Mouse (Mus musculus): ENCODE measurements at regions not wholly inside any gene's neighbourhood (a gene's known extent, or its start where the extent isn't known, plus 50 kb on each side); places are given as distances from the start of the nearest gene placed in this dataset.
"Not testable (repeated sequence)": the region's sequence is repeated elsewhere in the genome, so short reads cannot be mapped to it uniquely, and the experiment has no call there.

DNA sequence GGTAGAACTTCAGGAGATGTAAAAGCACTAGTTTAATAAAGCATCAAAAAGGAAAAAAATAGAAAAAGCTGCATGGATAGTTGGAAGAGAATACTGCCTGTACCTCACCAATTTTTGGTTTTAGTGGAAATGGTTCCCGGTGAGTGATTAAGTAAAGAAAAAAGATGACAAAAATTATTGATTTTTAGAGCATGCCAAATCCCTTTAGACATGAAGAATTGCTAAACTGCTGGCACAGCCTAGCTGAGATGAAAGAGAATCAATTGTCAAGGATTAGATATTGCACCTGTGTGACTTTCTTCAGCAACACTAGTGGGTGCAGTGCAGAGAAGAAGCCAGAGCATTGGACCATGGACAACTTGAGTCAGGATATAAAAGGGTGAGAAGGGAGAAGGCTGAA is 348.7 kb upstream of the Cpeb2 start:
- intact Hi-C loops (cut with DNase I), result no loop called here

DNA sequence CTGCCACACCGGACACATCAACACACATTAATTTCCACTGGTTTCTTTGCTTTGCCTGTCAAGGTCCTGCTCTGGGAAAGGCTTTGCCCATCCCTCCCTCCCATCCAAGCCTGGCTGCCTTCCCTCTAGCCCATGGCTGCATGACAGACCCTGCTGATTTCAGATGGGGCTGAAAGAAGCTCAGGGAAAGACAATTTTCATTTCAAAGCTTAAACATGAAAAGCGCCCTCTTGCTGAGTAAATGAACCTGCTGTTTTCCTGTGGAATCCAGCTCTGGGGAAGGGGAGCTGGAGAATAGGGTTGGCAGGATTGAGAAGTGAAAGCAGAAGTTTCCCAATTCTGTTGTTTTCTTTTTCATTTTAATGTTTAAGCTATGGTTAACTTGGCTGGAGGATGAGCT is 341.1 kb upstream of the Cpeb2 start:
- intact Hi-C loops (cut with DNase I), result no loop called here

- intact Hi-C loops (cut with DNase I), result no loop called here
Measured at GRCm38 (mm10) chr5:42906136-42906535, 326.8 kb upstream of the Cpeb2 start.

GRCm38 (mm10) chr5:42919328-42919727 is 313.6 kb upstream of the Cpeb2 start:
- intact Hi-C loops (cut with DNase I), result no loop called here

DNA sequence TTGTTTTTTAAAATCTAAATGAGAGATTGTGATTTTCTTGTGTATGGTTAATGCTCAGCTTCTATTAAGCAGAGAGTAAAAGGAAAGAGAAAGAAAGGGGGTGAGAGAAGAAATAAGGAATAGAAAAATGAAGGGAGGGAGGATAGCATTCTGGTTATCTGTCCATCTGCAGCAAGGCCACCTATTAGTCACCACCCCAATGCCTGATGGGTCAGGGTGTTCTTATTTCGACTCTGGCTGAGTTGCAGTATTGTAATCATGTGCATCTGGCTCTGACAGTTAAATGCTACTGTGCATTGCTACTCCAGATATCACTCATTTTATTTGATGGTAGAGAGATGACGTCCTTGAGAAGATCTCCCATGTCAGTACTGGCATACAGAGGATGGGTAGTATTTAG is 300.9 kb upstream of the Cpeb2 start:
- intact Hi-C loops (cut with DNase I), result no loop called here

GRCm38 (mm10) chr5:42959296-42959862 is 273.6 kb upstream of the Cpeb2 start:
- intact Hi-C loops (cut with DNase I), result no loop called here

DNA sequence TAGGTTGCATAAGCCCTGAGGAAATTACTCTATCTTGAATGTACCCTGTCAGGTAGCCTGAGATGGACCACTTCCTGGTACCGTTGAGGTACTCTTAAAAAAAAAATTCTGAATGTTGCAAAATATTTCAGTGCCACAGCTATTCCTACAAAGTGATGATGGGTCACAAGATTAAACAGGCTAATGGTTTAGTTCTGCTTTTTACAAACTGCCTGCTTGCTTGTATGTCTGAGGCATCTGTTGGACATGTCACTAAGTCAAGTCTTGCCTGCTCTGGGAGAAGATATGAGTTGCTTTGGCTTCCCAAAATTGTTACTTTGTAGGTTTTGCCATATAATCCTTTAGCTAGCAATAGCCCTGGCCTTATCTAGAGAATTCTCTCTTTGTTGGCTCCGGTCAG is 266.0 kb upstream of the Cpeb2 start:
- intact Hi-C loops (cut with DNase I), result not testable (repeated sequence)

DNA sequence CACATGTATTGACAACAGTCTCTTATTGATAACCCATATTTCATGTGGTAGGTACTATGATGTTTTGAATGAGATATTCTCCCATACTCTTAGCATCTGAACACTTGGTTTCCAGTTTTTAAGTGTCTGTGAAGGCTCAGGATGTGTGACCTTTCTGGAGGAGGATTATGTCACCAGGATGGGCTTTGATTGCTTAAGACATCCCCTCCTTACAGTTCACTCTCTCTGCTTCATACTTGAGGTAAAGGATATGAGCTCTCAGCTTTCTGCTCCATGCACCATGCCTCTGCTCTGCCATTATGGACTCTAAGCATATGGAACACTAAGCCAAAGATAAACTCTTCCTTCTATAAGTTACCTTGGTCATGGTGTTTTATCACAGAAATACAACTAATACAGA is 263.8 kb upstream of the Cpeb2 start:
- intact Hi-C loops (cut with DNase I), result no loop called here

DNA sequence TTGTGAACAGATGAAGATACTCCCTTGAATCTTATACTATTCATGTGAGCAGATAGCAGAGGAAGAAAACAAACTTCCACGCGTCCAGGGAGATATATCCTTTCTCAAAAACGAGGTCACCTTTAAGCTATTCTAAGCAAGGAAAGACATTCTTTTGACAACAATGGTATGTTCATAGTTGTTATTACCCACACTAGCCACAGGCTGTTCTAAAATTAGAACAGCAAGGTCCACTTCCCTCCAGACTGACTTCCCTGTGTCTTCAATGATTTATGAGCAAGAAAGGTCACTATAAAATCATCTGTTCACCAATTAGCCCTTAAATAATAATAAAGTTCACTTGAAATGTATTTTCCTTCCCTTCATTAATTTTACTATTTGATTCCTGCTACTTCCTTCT is 263.3 kb upstream of the Cpeb2 start:
- intact Hi-C loops (cut with DNase I), result no loop called here

DNA sequence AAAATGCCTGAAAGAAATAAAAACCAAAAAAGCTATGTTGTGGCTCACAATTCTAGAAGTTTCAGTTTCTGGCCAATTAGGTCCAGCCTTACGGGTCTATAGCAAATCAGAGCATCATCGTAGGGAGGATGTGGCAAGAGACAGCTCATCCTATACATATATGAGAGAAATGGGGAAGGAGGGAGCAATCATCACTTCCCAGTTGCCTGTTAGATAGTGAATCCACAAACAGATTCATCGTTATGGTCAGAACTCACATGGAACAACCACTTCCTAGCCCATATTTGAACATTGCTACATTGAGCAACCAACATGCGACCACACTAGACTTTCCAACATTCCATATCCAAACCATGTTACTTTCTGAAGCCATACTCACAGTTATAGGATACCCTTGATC is 255.9 kb upstream of the Cpeb2 start:
- intact Hi-C loops (cut with DNase I), result no loop called here

DNA sequence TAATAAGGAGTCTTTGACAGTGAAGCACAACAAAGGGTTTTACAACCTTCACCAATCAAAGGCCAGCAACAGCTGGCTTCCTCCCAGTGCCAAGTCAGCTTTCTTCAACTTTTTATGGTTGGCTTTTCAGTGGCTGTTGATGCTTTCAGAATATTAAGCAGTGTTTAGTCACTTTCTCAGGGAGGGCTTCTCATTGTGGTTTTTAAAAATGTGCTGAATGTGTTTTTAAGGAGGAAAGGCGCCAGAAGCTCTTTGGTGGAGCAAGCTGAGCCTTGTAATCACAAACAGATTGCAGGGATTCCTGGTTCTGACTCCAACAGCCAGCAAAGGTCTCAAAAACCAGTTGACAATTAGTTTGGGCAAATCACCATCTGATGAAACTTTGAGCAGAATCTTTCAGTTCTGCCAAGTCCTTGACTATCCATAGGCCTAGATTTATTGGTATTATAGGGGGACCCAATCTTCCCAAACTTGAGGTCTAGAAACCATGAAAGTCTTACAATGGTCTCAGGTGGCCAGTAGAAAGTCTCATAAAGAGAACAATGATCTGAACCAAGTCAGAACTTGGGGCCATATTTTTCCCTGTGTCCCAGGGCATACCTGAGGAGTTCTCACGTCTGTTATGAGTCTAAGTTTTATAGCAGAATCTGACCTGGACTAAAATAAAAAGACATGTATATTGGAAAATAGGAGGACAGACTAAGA is 251.9 kb upstream of the Cpeb2 start:
- intact Hi-C loops (cut with DNase I), result no loop called here

DNA sequence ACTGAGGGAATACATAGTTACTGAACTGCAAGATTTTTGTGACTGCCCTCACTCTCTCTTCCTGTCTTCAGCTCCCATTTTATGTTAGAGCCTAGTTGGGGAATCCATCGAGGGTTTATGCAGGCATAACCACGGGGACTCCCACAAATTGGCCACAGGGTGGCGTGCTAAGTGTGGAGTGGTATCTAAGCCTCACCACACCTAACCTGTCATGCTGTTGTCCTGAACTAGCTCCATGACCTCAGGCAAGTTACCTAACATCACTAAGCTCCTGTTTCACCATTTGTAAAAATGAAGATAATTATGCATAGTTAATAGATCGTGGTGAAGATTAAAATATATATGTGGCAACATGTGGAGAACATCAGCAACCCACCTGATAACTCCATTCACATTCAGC is 246.8 kb upstream of the Cpeb2 start:
- intact Hi-C loops (cut with DNase I), result no loop called here

DNA sequence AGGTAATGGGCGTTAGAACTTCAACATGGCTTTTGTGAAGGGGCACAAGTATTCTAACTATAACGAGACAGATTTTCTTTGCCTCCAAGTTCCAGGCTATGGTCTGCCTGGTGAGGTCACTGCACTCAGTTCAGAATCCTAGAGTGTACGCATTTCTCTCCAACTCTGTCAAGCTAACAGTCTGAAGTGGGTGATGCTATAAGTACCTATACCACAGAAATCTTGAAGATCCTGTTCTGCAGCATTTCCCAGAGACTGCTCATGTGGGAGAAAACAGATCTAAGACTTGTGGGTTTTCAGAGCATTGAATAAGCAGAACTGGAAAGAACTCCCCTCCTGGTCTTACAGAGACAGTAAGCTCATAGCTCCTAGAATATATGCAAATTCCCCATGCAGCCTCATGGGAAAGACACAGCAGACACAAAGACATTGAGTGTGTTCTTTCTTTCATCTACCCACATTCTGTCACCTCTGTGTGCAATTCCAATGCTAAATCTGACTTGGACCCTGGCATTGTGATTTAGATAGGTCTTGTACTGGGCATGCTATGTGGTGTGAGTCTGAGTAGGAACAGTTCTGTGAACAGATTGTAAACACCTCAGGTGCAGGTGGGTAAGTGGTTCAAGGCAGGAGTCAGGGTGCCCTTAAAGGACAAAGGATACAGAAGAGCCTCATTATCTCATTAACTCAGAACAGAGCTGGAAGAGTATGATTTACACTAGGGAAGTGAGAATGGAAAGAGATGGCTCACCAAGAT is 245.1 kb upstream of the Cpeb2 start:
- intact Hi-C loops (cut with DNase I), result loop anchor here (2.0 kb wide), 1 partner anchor 29 kb away; no protein-coding TSS in a partner anchor

DNA sequence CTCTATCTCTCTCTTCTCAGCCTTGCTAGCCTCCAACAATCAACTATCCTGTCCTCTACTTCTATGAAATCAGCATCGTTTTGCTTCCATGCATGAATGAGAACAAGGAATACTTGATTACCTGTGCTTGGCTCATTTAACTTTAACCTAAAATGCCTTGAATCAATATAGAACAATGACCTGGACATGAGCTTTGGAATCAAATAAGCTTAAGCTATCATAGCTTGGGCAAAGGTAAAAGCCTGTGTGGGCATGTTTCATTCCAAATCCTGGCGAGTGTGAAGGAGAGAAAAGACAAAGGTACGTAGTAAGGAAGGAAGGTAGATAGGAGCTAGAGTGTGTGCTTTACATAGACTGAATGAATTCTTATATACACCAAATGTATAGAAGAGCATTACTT is 243.7 kb upstream of the Cpeb2 start:
- intact Hi-C loops (cut with DNase I), result loop anchor here (2.0 kb wide), 1 partner anchor 28 kb away; no protein-coding TSS in a partner anchor

GRCm38 (mm10) chr5:43024006-43024593 is 208.9 kb upstream of the Cpeb2 start:
- intact Hi-C loops (cut with DNase I), result no loop called here

GRCm38 (mm10) chr5:43031285-43031684 is 201.7 kb upstream of the Cpeb2 start:
- intact Hi-C loops (cut with DNase I), result no loop called here

GRCm38 (mm10) chr5:43031916-43032315 is 201.1 kb upstream of the Cpeb2 start:
- intact Hi-C loops (cut with DNase I), result no loop called here

DNA sequence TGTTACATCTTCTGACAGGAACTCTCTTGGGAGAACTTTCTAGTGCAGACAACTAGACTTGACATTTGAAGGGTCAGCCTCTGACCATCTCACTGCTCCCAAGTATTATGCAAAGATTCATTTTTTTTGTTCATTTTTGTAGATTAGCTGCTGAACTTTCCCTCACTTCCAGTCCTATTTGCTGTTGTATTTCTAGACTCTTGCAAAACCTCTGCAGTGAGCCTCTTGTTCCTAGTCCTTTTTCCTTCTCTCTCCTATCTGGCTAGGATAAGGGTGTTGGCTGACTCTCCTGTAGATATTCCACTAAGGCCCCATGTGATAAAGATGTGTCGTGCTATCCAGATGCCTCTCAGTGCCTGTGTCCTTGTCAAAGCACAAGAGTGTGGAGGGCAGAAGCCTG is 198.5 kb upstream of the Cpeb2 start:
- intact Hi-C loops (cut with DNase I), result no loop called here

GRCm38 (mm10) chr5:43037592-43037991 is 195.4 kb upstream of the Cpeb2 start:
- intact Hi-C loops (cut with DNase I), result no loop called here

DNA sequence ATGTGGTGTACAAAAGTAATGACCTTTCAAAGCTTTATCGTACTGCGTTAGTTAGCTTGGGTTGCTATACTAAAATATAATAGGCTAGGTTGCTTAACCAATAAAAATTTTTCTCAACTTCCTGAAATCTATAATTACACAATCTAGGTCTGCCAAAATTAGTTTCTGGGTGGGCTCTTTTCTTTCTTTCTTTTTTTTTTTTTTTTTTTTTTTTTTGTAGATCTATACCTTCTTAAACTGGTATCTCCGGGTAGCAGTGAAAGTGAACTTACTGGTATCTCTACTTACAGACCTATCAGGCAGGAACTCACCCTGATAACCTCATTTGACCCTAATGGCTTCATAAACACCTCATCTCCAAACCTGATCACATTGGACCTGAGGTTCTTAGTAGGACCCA is 193.4 kb upstream of the Cpeb2 start:
- intact Hi-C loops (cut with DNase I), result no loop called here

GRCm38 (mm10) chr5:43042585-43042984 is 190.4 kb upstream of the Cpeb2 start:
- intact Hi-C loops (cut with DNase I), result no loop called here

- intact Hi-C loops (cut with DNase I), result no loop called here
Measured at GRCm38 (mm10) chr5:43045860-43046259, 187.1 kb upstream of the Cpeb2 start.

Measured in adrenal gland (tissue).